Mouse (Mus musculus) megakaryocyte, embryonic 14.5 days (primary cell): ENCODE results near the gene Itga9. TPM values are rescaled to one million over a fixed set of nuclear protein-coding genes. Genes with fewer than 3 reads are reported as not detected.

Experiments
- H3K27me3 ChIP-seq: replicated peaks from 2 replicates; pipeline ENCODE3; 2012; ENCODE audit warnings: inconsistent platforms
- H3K36me3 ChIP-seq: replicated peaks from 2 replicates; pipeline ENCODE3; 2012; ENCODE audit warnings: low read length, inconsistent platforms, mixed read lengths
- H3K4me1 ChIP-seq: 2 replicates; pipeline ENCODE4 v1.6.1; 2012; ENCODE audit warnings: inconsistent platforms
- H3K4me3 ChIP-seq: replicated peaks from 2 replicates; pipeline ENCODE3; 2012; ENCODE audit warnings: moderate library complexity, mild to moderate bottlenecking, inconsistent platforms
- H3K9me3 ChIP-seq: 2 replicates; pipeline ENCODE4 v1.6.1; 2012; ENCODE audit warnings: inconsistent platforms
- FLI1 ChIP-seq: IDR thresholded peaks from 2 replicates; pipeline ENCODE4 v1.6.1; 2012; ENCODE audit warnings: low read length, inconsistent platforms, mixed read lengths
- GATA1 ChIP-seq: IDR thresholded peaks from 3 replicates; pipeline ENCODE4 v1.6.1; 2012; ENCODE audit warnings: mixed read lengths, low read length, inconsistent platforms, borderline replicate concordance
- polyA plus RNA-seq: library from polyadenylated mRNA; stranded (reverse); fragments of >175 nt; gene quantifications from 2 replicates; pipeline ENCODE4 v1.2.3, GENCODE M21; 2012; ENCODE audit warnings: low replicate concordance; ENCODE audit not compliant: insufficient read depth

The Itga9 gene
- polyA plus RNA-seq, 1 experiment, result 0.30 TPM

- Histone ChIP-seq H3K4me1 (peaks cover 72% of the 10 kb centered on the region), H3K4me3 (peak overlapping the region; percentile 100), H3K27me3 (peaks cover 14% of the 10 kb centered on the region), H3K36me3 (peaks cover 19% of the 10 kb centered on the region), H3K9me3 (no peaks in the 10 kb centered on the region)
- no peak for TF ChIP-seq GATA1
- no peak for TF ChIP-seq FLI1
These were observed 318.1 kb downstream of the Itga9 start for GRCm38 (mm10) chr9:118924554-118925085.

DNA sequence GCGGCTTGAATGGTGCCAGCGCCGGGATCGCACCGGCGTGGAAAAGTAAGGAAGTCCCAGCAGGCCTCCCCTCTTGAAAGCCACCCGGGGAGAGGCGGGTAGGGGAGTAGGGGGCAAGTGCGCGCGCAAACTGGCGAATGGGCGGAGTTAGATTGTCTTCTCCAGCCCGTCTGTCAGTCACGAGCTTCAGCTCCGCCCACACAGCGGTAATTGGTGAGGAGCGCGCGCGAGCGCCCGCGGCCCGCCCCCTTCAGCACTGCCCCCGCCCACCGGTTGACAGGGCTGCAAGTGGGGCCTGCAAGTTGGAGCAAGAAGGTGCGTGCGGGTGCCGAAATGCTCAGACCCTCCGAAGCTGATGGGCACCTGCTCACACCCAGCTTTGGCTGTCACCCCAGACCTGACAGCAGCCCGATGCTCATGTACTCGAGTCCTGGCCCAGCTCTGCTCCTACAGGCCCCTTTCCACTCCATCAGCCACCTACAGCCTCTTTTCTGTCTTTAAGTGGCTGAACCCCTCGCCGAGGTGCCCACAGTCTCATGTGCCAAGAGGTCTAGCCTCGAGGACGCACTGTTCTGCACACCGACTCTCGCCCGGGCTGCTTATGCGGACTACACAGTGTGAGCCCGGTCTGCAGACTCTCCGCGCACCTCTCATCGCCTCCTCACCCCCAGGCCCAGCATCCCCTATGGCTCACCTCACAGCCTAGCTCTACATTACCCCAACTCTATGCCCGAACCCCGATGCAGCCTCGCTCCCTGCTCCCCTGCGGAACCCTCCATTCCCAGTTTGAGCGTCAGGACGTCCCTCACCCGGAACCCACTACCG is 319.0 kb downstream of the Itga9 start:
- H3K9me3 ChIP-seq, result no peaks in the 10 kb centered on the region
- peaks cover 10% of the 10 kb centered on the region for H3K27me3 ChIP-seq
- H3K36me3 ChIP-seq, result peaks cover 28% of the 10 kb centered on the region
- TF ChIP-seq GATA1 (no peak), FLI1 (no peak)
- peak overlapping the region; percentile 100 for H3K4me3 ChIP-seq
- H3K4me1 ChIP-seq, result peaks cover 74% of the 10 kb centered on the region

DNA sequence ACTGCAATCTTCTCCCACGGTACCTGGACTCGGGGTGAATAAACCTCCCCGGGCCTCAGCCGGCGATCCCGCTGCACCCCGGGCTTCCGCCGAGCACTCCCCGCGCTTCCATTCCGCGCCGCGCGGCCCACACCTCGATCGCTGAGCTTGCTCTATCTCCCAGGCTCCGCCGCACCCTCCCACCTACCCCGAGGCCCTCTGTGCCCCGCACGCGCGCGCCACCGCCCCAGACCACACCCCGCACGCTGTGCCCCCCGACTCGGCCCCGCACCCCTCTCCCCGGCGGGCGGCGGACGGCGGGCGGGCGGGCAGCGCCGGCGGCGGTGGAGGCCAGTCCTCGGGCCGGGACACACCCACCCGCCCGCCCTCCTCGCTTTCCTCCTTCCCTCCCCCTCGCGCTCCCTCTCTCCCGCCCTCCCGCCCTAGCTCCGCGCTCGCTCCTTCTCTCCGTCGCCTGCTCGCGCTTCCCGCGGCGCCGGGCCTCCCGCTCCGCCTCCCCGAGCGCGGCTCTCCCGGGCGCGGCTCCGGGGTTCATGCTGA is 319.7 kb downstream of the Itga9 start, which contains the start of gene Ctdspl:
Gene Ctdspl, plus strand, starts transcription at position 343 of the 540 bp plus-strand sequence.
- peak within 1 kb of the TSS; percentile 100 for H3K4me3 ChIP-seq
- no peaks in the 10 kb centered on the region for H3K9me3 ChIP-seq
- H3K4me1 ChIP-seq, result peaks cover 72% of the 10 kb centered on the region
- TF ChIP-seq FLI1 (no peak), GATA1 (no peak)
- H3K36me3 ChIP-seq, result peaks cover 33% of the 10 kb centered on the region
- peaks cover 10% of the 10 kb centered on the region for H3K27me3 ChIP-seq

GRCm38 (mm10) chr9:118926688-118927321 is 320.3 kb downstream of the Itga9 start:
- peak overlapping the region; percentile 100 for H3K4me3 ChIP-seq
- TF ChIP-seq FLI1, result no peak
- TF ChIP-seq GATA1, result no peak
- peaks cover 10% of the 10 kb centered on the region for H3K27me3 ChIP-seq
- no peaks in the 10 kb centered on the region for H3K9me3 ChIP-seq
- H3K36me3 ChIP-seq, result peaks cover 37% of the 10 kb centered on the region
- H3K4me1 ChIP-seq, result peaks cover 71% of the 10 kb centered on the region

- H3K4me3 ChIP-seq, result peak overlapping the region; percentile 100
- H3K4me1 ChIP-seq, result peaks cover 72% of the 10 kb centered on the region
- no peak for TF ChIP-seq FLI1
- no peak for TF ChIP-seq GATA1
- peaks cover 41% of the 10 kb centered on the region for H3K36me3 ChIP-seq
- H3K27me3 ChIP-seq, result peaks cover 6% of the 10 kb centered on the region
- H3K9me3 ChIP-seq, result no peaks in the 10 kb centered on the region
These were observed 321.0 kb downstream of the Itga9 start for GRCm38 (mm10) chr9:118927501-118927900.

- no peak for TF ChIP-seq FLI1
- Histone ChIP-seq H3K4me1 (peaks cover 74% of the 10 kb centered on the region), H3K9me3 (no peaks in the 10 kb centered on the region), H3K27me3 (peaks cover 5% of the 10 kb centered on the region), H3K4me3 (peak overlapping the region; percentile 100), H3K36me3 (peaks cover 41% of the 10 kb centered on the region)
These were observed 321.5 kb downstream of the Itga9 start for GRCm38 (mm10) chr9:118928007-118928406.

GRCm38 (mm10) chr9:118928656-118929055 is 322.2 kb downstream of the Itga9 start:
- TF ChIP-seq GATA1 (no peak), FLI1 (no peak)
- Histone ChIP-seq H3K4me1 (peaks cover 78% of the 10 kb centered on the region), H3K4me3 (peak overlapping the region; percentile 44), H3K9me3 (no peaks in the 10 kb centered on the region), H3K27me3 (peaks cover 5% of the 10 kb centered on the region), H3K36me3 (peaks cover 44% of the 10 kb centered on the region)

- peaks cover 55% of the 10 kb centered on the region for H3K36me3 ChIP-seq
- TF ChIP-seq FLI1, result no peak
- TF ChIP-seq GATA1, result no peak
- H3K27me3 ChIP-seq, result peaks cover 2% of the 10 kb centered on the region
- no peaks in the 10 kb centered on the region for H3K9me3 ChIP-seq
- peak overlapping the region; percentile 67 for H3K4me3 ChIP-seq
- peaks cover 73% of the 10 kb centered on the region for H3K4me1 ChIP-seq
These were observed 324.1 kb downstream of the Itga9 start for GRCm38 (mm10) chr9:118930611-118931010.

- Histone ChIP-seq H3K36me3 (peaks cover 57% of the 10 kb centered on the region), H3K4me1 (peaks cover 68% of the 10 kb centered on the region), H3K27me3 (no peaks in the 10 kb centered on the region), H3K4me3 (no peak overlapping the region), H3K9me3 (no peaks in the 10 kb centered on the region)
- TF ChIP-seq FLI1 (no peak), GATA1 (no peak)
These were observed 327.3 kb downstream of the Itga9 start for GRCm38 (mm10) chr9:118933800-118934199.
